9 mouse cellular contexts compared by ENCODE assay signal in genomic region chr2:154614841-154615576, GRCm38 (mm10). TPM values are rescaled to one million over a fixed set of nuclear protein-coding genes. Genes with fewer than 3 reads are reported as not detected.
DNase-seq lines count a peak whose midpoint lies in the region; ATAC-seq lines count a peak whose summit lies in the region.
"Had no signal": no experiment of that assay in that cellular context is flagged by ENCODE, and none has a peak within 500 bp of the region (broad histone marks: within the 10 kb centered on the region; RNA-seq: fewer than 3 reads in every experiment).

No protein-coding gene starts in this region.

- 74% methylated on average over 19 of the region's 19 CpGs for WGBS in forebrain, embryonic 10.5 days
- 79% methylated on average over 19 of the region's 19 CpGs for WGBS in forebrain, embryonic 11.5 days

- peaks cover 34% of the 10 kb centered on the region for H3K4me1 ChIP-seq in forebrain, embryonic 10.5 days
- H3K4me1 ChIP-seq in forebrain, embryonic 11.5 days (replicated peaks; ENCODE audit: control insufficient read depth, insufficient read depth, low read length): peaks cover 2% of the 10 kb centered on the region; the same call in 1 of the 2 replicates

- no peak overlapping the region for H3K9ac ChIP-seq in forebrain, embryonic 11.5 days (ENCODE audit: low read length)

- peaks cover 6% of the 10 kb centered on the region for H3K36me3 ChIP-seq in forebrain, embryonic 10.5 days (replicated peaks)
- H3K36me3 ChIP-seq in forebrain, embryonic 11.5 days (ENCODE audit: control insufficient read depth, insufficient read depth, low read length): no peaks in the 10 kb centered on the region

- ATAC-seq in forebrain, embryonic 11.5 days (replicated peaks; ENCODE audit: low FRiP score): no peak
- no peak for ATAC-seq in inflammation-experienced regulatory T-cells, adult 6 months

- no peaks in the 10 kb centered on the region for H3K27me3 ChIP-seq in forebrain, embryonic 10.5 days (ENCODE audit: poor library complexity, severe bottlenecking)
- no peaks in the 10 kb centered on the region for H3K27me3 ChIP-seq in forebrain, embryonic 11.5 days (ENCODE audit: control insufficient read depth, insufficient read depth, low read length)

- peak overlapping the region; percentile 12; the same call in 1 of the 2 replicates for H3K4me3 ChIP-seq in forebrain, embryonic 10.5 days
- H3K4me3 ChIP-seq in forebrain, embryonic 11.5 days (ENCODE audit: low read depth, low read length): no peak overlapping the region

- DNase-seq in forebrain, embryonic 10.5 days (ENCODE audit: extremely low spot score, low spot score): no peak
- no peak for DNase-seq in forebrain, embryonic 11.5 days (ENCODE audit: low spot score)
- DNase-seq in thymus, postnatal 25 days: peak; percentile 21
- DNase-seq in thymus, postnatal 36 days: no peak
- peak; percentile 31 to 32 for DNase-seq in kidney, postnatal 36 days
- no peak for DNase-seq in ovary, postnatal 14 days (ENCODE audit: low spot score)
- DNase-seq in left cerebral cortex, adult 9 months (ENCODE audit: low spot score in 2 of 2): no peak
- DNase-seq: left cerebral cortex, postnatal 4 days had no signal

- H3K9me3 ChIP-seq in forebrain, embryonic 10.5 days: no peaks in the 10 kb centered on the region
- H3K9me3 ChIP-seq in forebrain, embryonic 11.5 days (ENCODE audit: control insufficient read depth, low read length): no peaks in the 10 kb centered on the region

- peak overlapping the region; percentile 96 for H3K27ac ChIP-seq in forebrain, embryonic 10.5 days
- H3K27ac ChIP-seq in forebrain, embryonic 11.5 days (ENCODE audit: low read depth, low read length): no peak overlapping the region

- H3K4me2 ChIP-seq in forebrain, embryonic 11.5 days (ENCODE audit: low read depth, low read length, severe bottlenecking): no peak overlapping the region

RNA-seq across cellular contexts. Expression of gene 4930519P11Rik, which starts 1.8 kb away (rescaled TPM):
- polyA plus RNA-seq in forebrain, embryonic 10.5 days (2016; fragmentation: Nextera tagmentation; extraction: Ambion mirVana): 0.34 and 0.53 TPM in 2 replicates
- 1.0 TPM in 1 of 2 replicates, not detected in the other for polyA plus RNA-seq in forebrain, embryonic 11.5 days (2014; fragmentation: Nextera tagmentation; extraction: Ambion mirVana)
- polyA plus RNA-seq in inflammation-experienced regulatory T-cells, adult 6 months (2017; shearing (Covaris generic)): not detected

RNA-seq across cellular contexts. Expression of gene Zfp341, which starts 1.9 kb away (rescaled TPM):
- 0.93 and 1.2 TPM in 2 replicates for polyA plus RNA-seq in forebrain, embryonic 10.5 days (2016; fragmentation: Nextera tagmentation; extraction: Ambion mirVana)
- polyA plus RNA-seq in forebrain, embryonic 11.5 days (2014; fragmentation: Nextera tagmentation; extraction: Ambion mirVana): 1.5 and 2.1 TPM in 2 replicates
- under 1 TPM in 2 of 3 experiments, not detected in 1; 0.59 to 0.88 TPM for polyA plus RNA-seq in inflammation-experienced regulatory T-cells, adult 6 months (2017; shearing (Covaris generic))

RNA-seq across cellular contexts. Expression of gene Pxmp4, which starts 11.5 kb away (rescaled TPM):
- 9.3 and 12.4 TPM in 2 replicates for polyA plus RNA-seq in forebrain, embryonic 10.5 days (2016; fragmentation: Nextera tagmentation; extraction: Ambion mirVana)
- polyA plus RNA-seq in forebrain, embryonic 11.5 days (2014; fragmentation: Nextera tagmentation; extraction: Ambion mirVana): 10.0 and 10.6 TPM in 2 replicates
- 10 to 100 TPM; 15.1 to 21.3 (median 20.2) TPM for polyA plus RNA-seq in inflammation-experienced regulatory T-cells, adult 6 months (2017; shearing (Covaris generic))

RNA-seq across cellular contexts. Expression of gene Chmp4b, which starts 36.5 kb away (rescaled TPM):
- 12.9 and 13.4 TPM in 2 replicates for polyA plus RNA-seq in forebrain, embryonic 10.5 days (2016; fragmentation: Nextera tagmentation; extraction: Ambion mirVana)
- 13.3 and 16.7 TPM in 2 replicates for polyA plus RNA-seq in forebrain, embryonic 11.5 days (2014; fragmentation: Nextera tagmentation; extraction: Ambion mirVana)
- polyA plus RNA-seq in inflammation-experienced regulatory T-cells, adult 6 months (2017; shearing (Covaris generic)): 1 to 10 TPM; 2.8 to 6.5 (median 5.4) TPM

RNA-seq across cellular contexts. Expression of gene E2f1, which starts 45.3 kb away (rescaled TPM):
- 27.8 and 28.6 TPM in 2 replicates for polyA plus RNA-seq in forebrain, embryonic 10.5 days (2016; fragmentation: Nextera tagmentation; extraction: Ambion mirVana)
- polyA plus RNA-seq in forebrain, embryonic 11.5 days (2014; fragmentation: Nextera tagmentation; extraction: Ambion mirVana): 17.6 and 18.6 TPM in 2 replicates
- 1 to 10 TPM; 1.3 to 2.6 (median 1.5) TPM for polyA plus RNA-seq in inflammation-experienced regulatory T-cells, adult 6 months (2017; shearing (Covaris generic))

Comparison
In these comparisons a context has a peak if more than half of its experiments do, and no peak if none do; other contexts are left out.
1. DNase-seq: peak in thymus, postnatal 25 days (single experiment) and kidney, postnatal 36 days (2 of 2); none in forebrain, embryonic 10.5 days (single experiment), forebrain, embryonic 11.5 days (single experiment), thymus, postnatal 36 days (0 of 2), ovary, postnatal 14 days (single experiment) and left cerebral cortex, adult 9 months (0 of 2).